Mouse (Mus musculus) small intestine, adult 2 months (tissue): ENCODE measurements at regions not wholly inside any gene's neighbourhood (a gene's known extent, or its start where the extent isn't known, plus 50 kb on each side); places are given as distances from the start of the nearest gene placed in this dataset.

Source experiments
- CTCF ChIP-seq: fragments of 200-500 bp; IDR thresholded peaks from 2 replicates; pipeline ENCODE4 v1.5.1; 2012; ENCODE audit warnings: low read depth, mild to moderate bottlenecking, control low read depth, inconsistent platforms, low read length, moderate library complexity, mixed read lengths; ENCODE audit not compliant: insufficient replicate concordance, insufficient read length; ENCODE audit errors: extremely low read depth
- POLR2A ChIP-seq: fragments of 200-500 bp; IDR thresholded peaks from 2 replicates; pipeline ENCODE4 v1.6.1; 2012; ENCODE audit warnings: low read depth, mild to moderate bottlenecking, control low read depth, inconsistent platforms, low read length, moderate library complexity

GRCm38 (mm10) chr8:11923115-11923514 lies 82.8 kb downstream of the Tex29 start:
- TF ChIP-seq CTCF (peak; percentile 44; the same call in 1 of the 2 replicates), POLR2A (no peak)
